Mouse (Mus musculus): ENCODE results near the gene Olfr1367.

DNA sequence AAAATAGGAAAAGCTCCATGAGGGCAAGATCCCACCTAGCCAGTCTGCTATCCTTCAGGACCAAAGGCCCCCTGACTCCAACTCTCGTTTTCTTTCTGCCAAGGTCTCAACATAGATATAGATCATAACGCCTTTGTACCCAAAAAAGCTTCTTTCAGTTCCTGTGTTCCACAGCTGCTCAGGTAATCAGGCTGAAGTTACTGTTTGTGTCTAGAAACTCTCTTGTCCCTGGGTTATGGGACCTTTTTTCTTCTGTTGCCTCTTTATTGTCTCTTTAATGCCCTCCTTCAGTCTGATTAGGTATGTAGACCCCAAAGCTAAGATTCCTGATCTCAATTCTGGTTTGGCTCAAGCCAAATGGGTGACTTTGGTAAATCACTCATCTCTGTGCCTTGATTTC, 50.8 kb downstream of the Olfr1367 start:
- TF ChIP-seq CTCF (IDR thresholded peaks at IDR 0.05; ENCODE audit: control insufficient read depth, insufficient read depth, insufficient read length) (no peak), MAX (IDR thresholded peaks at IDR 0.05) (no peak), MYOD1 (IDR thresholded peaks at IDR 0.05; ENCODE audit: control insufficient read depth, insufficient read length, low read depth) (no peak), USF1 (IDR thresholded peaks at IDR 0.05; ENCODE audit: low read depth) (no peak)
